Mouse (Mus musculus) stomach, postnatal 0 days (tissue): ENCODE measurements at regions not wholly inside any gene's neighbourhood (a gene's known extent, or its start where the extent isn't known, plus 50 kb on each side); places are given as distances from the start of the nearest gene placed in this dataset.

Experiments
- CTCF ChIP-seq: IDR thresholded peaks from 2 replicates; pipeline ENCODE4 v1.5.1; 2016; ENCODE audit warnings: antibody characterized with exemption, low read depth, mild to moderate bottlenecking, moderate library complexity
- EP300 ChIP-seq: optimal IDR thresholded peaks from 2 replicates; pipeline ENCODE3; 2016; ENCODE audit warnings: antibody characterized with exemption

DNA sequence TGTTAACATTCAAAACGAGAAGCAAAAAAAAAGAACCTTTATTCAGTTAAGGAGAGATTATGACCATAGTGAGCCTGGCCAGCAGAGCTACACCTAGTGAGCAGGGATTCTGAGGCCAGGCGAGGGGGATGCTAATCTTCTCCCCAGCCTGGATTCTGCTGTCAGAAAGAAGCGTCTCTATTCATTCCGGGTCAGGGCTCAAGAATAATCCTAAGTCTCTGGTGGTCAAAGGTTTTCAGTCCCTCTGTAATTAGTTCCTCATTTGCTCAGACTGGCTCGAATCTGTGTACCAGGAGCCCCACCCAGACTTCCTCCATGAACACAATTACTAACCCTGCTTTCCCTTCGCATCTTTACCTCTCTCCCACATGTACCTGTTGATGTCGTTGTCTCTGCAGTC is 101.8 kb upstream of the Nabp1 start:
- TF ChIP-seq CTCF = no peak
- no peak for TF ChIP-seq EP300
